Mouse (Mus musculus) ES-E14 (cell line): ENCODE measurements at regions not wholly inside any gene's neighbourhood (a gene's known extent, or its start where the extent isn't known, plus 50 kb on each side); places are given as distances from the start of the nearest gene placed in this dataset.

ENCODE experiments used
- CHD2 ChIP-seq: IDR thresholded peaks from 2 replicates; pipeline ENCODE4 v1.6.1; 2014; ENCODE audit warnings: mild to moderate bottlenecking, low read depth, low read length, inconsistent platforms
- MAFK ChIP-seq: IDR thresholded peaks from 2 replicates; pipeline ENCODE4 v1.6.1; 2014; ENCODE audit warnings: mild to moderate bottlenecking, low read depth, low read length, inconsistent platforms; ENCODE audit not compliant: insufficient read depth
- ZC3H11A ChIP-seq: IDR thresholded peaks from 2 replicates; pipeline ENCODE4 v1.6.1; 2012; ENCODE audit warnings: low read depth, mild to moderate bottlenecking, inconsistent platforms, low read length, borderline replicate concordance

GRCm38 (mm10) chr8:101668921-101669320, 1116.5 kb downstream of the Cdh11 start:
- TF ChIP-seq CHD2 (no peak), MAFK (no peak), ZC3H11A (no peak)
